Mouse (Mus musculus): ENCODE data around the gene Cacna1a. TPM values are rescaled to one million over a fixed set of nuclear protein-coding genes. Genes with fewer than 3 reads are reported as not detected.

Gene Cacna1a
- polyA plus RNA-seq, 1 experiment, result 80.8 TPM

DNA sequence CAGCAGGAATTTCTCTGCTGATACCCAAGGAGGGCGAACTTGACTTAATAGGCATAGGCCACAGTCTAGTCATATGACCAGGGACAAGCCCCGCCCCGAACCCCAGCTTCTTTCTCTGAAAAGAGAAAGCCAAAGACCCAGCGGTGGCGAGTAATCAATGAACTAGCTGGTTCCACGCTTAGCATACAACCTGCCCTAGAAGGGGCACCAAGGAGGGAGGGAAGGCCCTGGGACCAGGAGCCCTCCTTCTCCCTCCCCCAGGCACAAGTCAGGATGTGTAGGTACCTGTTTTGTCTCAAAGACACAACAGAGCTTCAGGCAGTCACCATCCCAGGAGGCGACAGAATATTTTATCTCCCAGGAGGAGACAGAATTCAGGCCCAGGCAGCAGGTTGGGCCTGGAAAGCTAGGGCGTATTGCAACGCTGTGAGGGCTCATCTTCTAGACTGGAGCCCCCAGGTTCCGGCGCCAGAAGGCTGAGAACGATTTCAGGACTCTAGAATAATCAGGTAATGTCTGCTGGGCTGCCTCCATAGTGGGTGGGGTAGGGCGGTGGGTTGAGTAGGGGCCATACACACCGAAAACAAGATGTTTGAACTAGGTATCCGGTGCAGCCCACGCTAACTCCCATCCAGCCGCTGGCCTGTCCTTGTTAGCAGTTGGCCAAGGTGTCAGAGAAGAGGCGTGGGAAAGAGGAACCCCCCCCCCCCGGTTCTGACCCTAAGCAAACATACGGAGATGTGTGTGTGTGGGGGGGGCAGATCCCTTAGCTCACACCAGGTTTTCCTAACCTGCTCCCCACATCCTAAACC lies 298.2 kb downstream of the Cacna1a start, which contains the start of gene Trmt1:
Gene Trmt1, plus strand, starts transcription at position 117 of the 812 bp plus-strand sequence.
- DNase-seq (ENCODE audit: low read depth), result peak; percentile 31
- TF ChIP-seq CTCF (IDR thresholded peaks at IDR 0.05; ENCODE audit: borderline replicate concordance, extremely low read depth, insufficient read depth, insufficient read length) (no peak), POLR2A (IDR thresholded peaks at IDR 0.05; ENCODE audit: borderline replicate concordance, extremely low read depth, insufficient read depth, insufficient read length, poor library complexity, severe bottlenecking) (no peak)

DNA sequence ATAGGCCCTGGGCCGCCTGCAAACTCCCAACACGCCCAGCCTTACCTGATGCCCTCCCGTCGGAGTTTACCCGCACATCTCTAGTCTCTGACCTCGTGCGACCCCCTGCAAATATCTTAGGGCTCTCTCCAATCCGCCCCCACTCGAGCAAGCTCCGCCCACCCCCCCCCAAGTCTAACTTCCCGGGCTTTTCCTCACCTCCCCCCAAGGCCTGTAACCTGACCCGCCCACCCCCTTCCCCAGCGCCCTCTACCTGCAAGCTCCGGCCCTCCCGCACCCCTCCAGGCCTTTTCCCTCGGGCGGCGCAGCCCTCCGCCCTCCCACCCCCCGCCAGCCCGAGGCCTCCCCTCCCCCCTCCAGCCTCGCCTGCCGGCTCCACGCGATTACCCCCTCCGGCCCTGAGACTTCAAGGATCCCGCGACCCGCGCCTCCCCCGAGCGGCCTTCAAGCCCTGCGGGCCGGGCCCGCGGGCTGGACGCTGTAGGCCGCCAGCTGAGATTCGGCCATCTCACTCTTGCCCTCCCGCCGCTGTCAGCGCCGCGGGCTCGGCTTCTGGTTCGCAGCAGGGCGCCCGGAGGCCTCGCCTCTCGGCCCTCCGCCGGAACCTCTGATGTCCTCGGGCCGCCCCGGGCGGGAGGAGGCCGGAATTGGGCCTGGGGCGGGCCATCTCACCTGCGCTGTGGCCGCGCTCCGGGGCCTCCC lies 298.9 kb downstream of the Cacna1a start:
- TF ChIP-seq CTCF (IDR thresholded peaks at IDR 0.05; ENCODE audit: borderline replicate concordance, extremely low read depth, insufficient read depth, insufficient read length) (no peak), POLR2A (IDR thresholded peaks at IDR 0.05; ENCODE audit: borderline replicate concordance, extremely low read depth, insufficient read depth, insufficient read length, poor library complexity, severe bottlenecking) (no peak)
- DNase-seq (ENCODE audit: low read depth), result peak; percentile 63

DNA sequence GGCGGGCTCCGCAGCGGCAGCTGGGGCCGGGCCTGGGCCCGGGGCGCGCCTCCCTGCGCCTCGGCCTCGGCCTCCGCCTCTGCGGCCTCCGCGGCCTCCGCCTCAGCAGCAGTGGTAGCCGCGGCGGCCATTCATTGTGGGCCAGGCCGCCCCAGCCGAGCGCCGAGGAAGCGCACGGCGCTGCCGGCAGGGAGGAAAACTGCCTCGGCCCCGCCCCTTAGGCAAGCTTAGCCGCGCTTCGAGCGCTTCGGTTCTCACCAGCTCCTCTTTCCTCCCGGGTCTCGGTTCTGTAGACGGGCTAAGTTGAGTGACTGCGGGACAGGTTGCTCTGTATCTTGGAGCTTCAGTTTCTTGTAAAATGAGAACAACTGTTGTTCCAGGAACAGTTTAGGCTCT lies 299.5 kb downstream of the Cacna1a start, which contains the start of gene Nacc1:
Gene Nacc1, minus strand, starts transcription at position 158 of the 396 bp plus-strand sequence.
- TF ChIP-seq CTCF (IDR thresholded peaks at IDR 0.05; ENCODE audit: borderline replicate concordance, extremely low read depth, insufficient read depth, insufficient read length), result 0 out of 2 replicates have a peak, but pooled peaks have one; percentile 8
- TF ChIP-seq POLR2A (IDR thresholded peaks at IDR 0.05; ENCODE audit: borderline replicate concordance, extremely low read depth, insufficient read depth, insufficient read length, poor library complexity, severe bottlenecking), result peak; percentile 77
- peak; percentile 96 for DNase-seq (ENCODE audit: low read depth)

DNA sequence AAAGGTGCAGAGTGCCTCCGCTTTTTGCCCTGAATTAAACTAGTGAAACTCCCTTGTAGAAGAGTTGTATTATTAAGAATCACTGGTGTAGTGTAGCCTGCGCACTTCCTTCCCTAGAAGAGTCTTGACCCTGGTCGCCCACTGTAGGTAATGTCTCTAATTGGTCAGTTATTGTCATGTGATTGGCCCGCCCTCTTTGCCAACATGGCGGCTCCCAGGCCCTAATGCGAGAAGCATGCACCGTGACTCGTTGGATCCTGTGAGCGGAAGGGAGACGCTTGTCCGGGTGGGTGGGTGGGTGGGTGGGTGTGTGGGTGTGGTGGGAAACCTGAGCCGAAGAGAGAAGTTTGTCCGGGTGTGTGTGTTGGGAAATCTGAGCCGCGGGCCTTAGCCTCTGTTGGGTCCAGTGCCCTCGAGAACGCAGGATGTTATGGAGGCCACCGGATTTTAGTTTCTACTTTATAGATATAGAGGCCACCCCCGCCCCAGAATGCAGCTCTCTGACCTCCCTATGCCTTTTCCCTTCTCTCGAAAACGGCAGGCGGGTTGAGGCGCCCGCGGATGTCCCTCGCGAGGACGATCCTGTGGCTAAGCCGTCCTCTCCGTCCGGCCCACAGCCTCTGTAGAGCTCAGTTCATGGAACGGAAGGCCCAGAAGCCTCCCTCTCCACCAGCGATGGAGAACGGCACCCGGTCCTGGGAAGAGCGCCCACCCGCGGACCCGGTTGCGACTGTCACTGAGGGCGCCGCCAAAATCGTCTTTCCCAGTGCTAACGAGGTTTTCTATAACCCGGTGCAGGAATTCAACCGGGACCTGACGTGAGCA lies 301.1 kb downstream of the Cacna1a start:
- no peak for TF ChIP-seq POLR2A (IDR thresholded peaks at IDR 0.05; ENCODE audit: borderline replicate concordance, extremely low read depth, insufficient read depth, insufficient read length, poor library complexity, severe bottlenecking)
- TF ChIP-seq CTCF (IDR thresholded peaks at IDR 0.05; ENCODE audit: borderline replicate concordance, extremely low read depth, insufficient read depth, insufficient read length), result no peak
- DNase-seq (ENCODE audit: low read depth), result peak; percentile 97

Other genes starting within 250 kb of the Cacna1a start
- gene Cc2d1a, start 240.5 kb upstream of the Cacna1a start, polyA plus RNA-seq (2012; rRNA removed), result 44.9 and 47.9 TPM in 2 replicates
- 2.1 and 2.7 TPM in 2 replicates for gene 4930432K21Rik, start 240.4 kb upstream of the Cacna1a start, polyA plus RNA-seq (2012; rRNA removed)
- 5.3 and 7.5 TPM in 2 replicates for gene Nanos3, start 203.2 kb upstream of the Cacna1a start, polyA plus RNA-seq (2012; rRNA removed)
- 63.1 and 67.1 TPM in 2 replicates for gene Zswim4, start 151.4 kb upstream of the Cacna1a start, polyA plus RNA-seq (2012; rRNA removed)
- 165 and 185 TPM in 2 replicates for gene D8Ertd738e, start 138.7 kb upstream of the Cacna1a start, polyA plus RNA-seq (2012; rRNA removed)
- 37.4 and 62.2 TPM in 2 replicates for gene Mri1, start 131.1 kb upstream of the Cacna1a start, polyA plus RNA-seq (2012; rRNA removed)
- 35.0 and 40.6 TPM in 2 replicates for gene Ccdc130, start 118.1 kb upstream of the Cacna1a start, polyA plus RNA-seq (2012; rRNA removed)